ENCODE assay signal across 26 mouse cellular contexts in genomic region chr17:62171532-62171931, GRCm38 (mm10).
"Had no signal": no experiment of that assay in that cellular context is flagged by ENCODE, and none has a peak within 500 bp of the region (broad histone marks: within the 10 kb centered on the region; RNA-seq: fewer than 3 reads in every experiment).

No protein-coding gene starts in this region.

- H3K4me3 ChIP-seq: gastrocnemius, adult 2 months; heart, adult 2 months; heart, embryonic 12.5 days; hindbrain, embryonic 10.5 days; hindbrain, embryonic 12.5 days; intestine, embryonic 15.5 days; layer of hippocampus, adult 2 months; left cerebral cortex, adult 2 months; limb, embryonic 10.5 days; limb, embryonic 12.5 days; liver, embryonic 13.5 days; liver, embryonic 15.5 days had no signal

- ATAC-seq: hindbrain, embryonic 16.5 days; inflammation-experienced regulatory T-cells, adult 6 months; intestine, embryonic 15.5 days; intestine, postnatal 0 days had no signal

- H3K36me3 ChIP-seq: heart, embryonic 12.5 days; hindbrain, embryonic 10.5 days; hindbrain, embryonic 12.5 days; intestine, embryonic 15.5 days; limb, embryonic 10.5 days; limb, embryonic 12.5 days; liver, embryonic 13.5 days; liver, embryonic 15.5 days had no signal

- H3K9ac ChIP-seq: heart, embryonic 12.5 days; hindbrain, embryonic 12.5 days; hindbrain, embryonic 14.5 days; intestine, embryonic 15.5 days; limb, embryonic 12.5 days; liver, embryonic 13.5 days; liver, embryonic 15.5 days had no signal

- H3K4me2 ChIP-seq: heart, embryonic 12.5 days; hindbrain, embryonic 12.5 days; hindbrain, embryonic 14.5 days; intestine, embryonic 15.5 days; limb, embryonic 12.5 days; liver, embryonic 11.5 days; liver, embryonic 13.5 days; liver, embryonic 15.5 days had no signal

- H3K27ac ChIP-seq: gastrocnemius, adult 2 months; heart, adult 2 months; hindbrain, embryonic 10.5 days; hindbrain, embryonic 12.5 days; hindbrain, embryonic 14.5 days; intestine, embryonic 15.5 days; layer of hippocampus, adult 2 months; left cerebral cortex, adult 2 months; limb, embryonic 10.5 days; limb, embryonic 12.5 days; liver, embryonic 13.5 days; liver, embryonic 15.5 days had no signal

- H3K4me1 ChIP-seq: hindbrain, embryonic 10.5 days; hindbrain, embryonic 12.5 days; intestine, embryonic 15.5 days; limb, embryonic 10.5 days; limb, embryonic 12.5 days; liver, embryonic 13.5 days; liver, embryonic 15.5 days had no signal

- H3K9me3 ChIP-seq: heart, embryonic 12.5 days; hindbrain, embryonic 10.5 days; hindbrain, embryonic 12.5 days; intestine, embryonic 15.5 days; limb, embryonic 10.5 days; limb, embryonic 12.5 days; liver, embryonic 13.5 days; liver, embryonic 15.5 days had no signal

- H3K27me3 ChIP-seq: heart, embryonic 12.5 days; hindbrain, embryonic 12.5 days; intestine, embryonic 15.5 days; limb, embryonic 12.5 days; liver, embryonic 13.5 days; liver, embryonic 15.5 days had no signal

- DNase-seq: gastrocnemius, adult 2 months; gastrocnemius, postnatal 10 days; gastrocnemius, postnatal 25 days; heart, adult 2 months; heart, postnatal 36 days; kidney, adult 18-20 months; kidney, adult 8-10 months; kidney, postnatal 10 days; kidney, postnatal 25 days; kidney, postnatal 4 days; liver; liver, embryonic 13.5 days had no signal
